Mouse (Mus musculus) hindbrain, embryonic 11.5 days (tissue): Measurements from ENCODE around the gene Hspe1. TPM values are rescaled to one million over a fixed set of nuclear protein-coding genes. Genes with fewer than 3 reads are reported as not detected.
"Not testable (repeated sequence)": the region's sequence is repeated elsewhere in the genome, so short reads cannot be mapped to it uniquely, and the experiment has no call there.

Experiments
- ATAC-seq: fragments of 200-750 bp; cut with Nextera tagmentation; 2 replicates; pipeline ENCODE4 v1.8.0; 2017; ENCODE audit warnings: mild to moderate bottlenecking, moderate TSS enrichment, moderate library complexity; ENCODE audit not compliant: low FRiP score
- DNase-seq: peaks from one replicate; pipeline ENCODE4 v3.0.0-alpha.2; 2015; ENCODE audit warnings: low spot score
- H3K27ac ChIP-seq: fragments of 300-500 bp; sonication (generic); 2 replicates; pipeline ENCODE4 v1.5.1; 2014; ENCODE audit warnings: mild to moderate bottlenecking, low read depth, low read length
- H3K27me3 ChIP-seq: fragments of 300-500 bp; sonication (generic); 2 replicates; pipeline ENCODE4 v1.6.1; 2014; ENCODE audit warnings: mild to moderate bottlenecking, low read length, moderate library complexity, mixed read lengths; ENCODE audit not compliant: control insufficient read depth, insufficient read depth
- H3K36me3 ChIP-seq: fragments of 300-500 bp; sonication (generic); 2 replicates; pipeline ENCODE4 v1.6.1; 2014; ENCODE audit warnings: mild to moderate bottlenecking, low read length, moderate library complexity, mixed read lengths; ENCODE audit not compliant: control insufficient read depth, insufficient read depth
- H3K4me1 ChIP-seq: fragments of 300-500 bp; sonication (generic); replicated peaks from 2 replicates; pipeline ENCODE4 v1.6.1; 2014; ENCODE audit warnings: low read length, mixed read lengths; ENCODE audit not compliant: control insufficient read depth, insufficient read depth
- H3K4me2 ChIP-seq: fragments of 300-500 bp; sonication (generic); replicated peaks from 2 replicates; pipeline ENCODE4 v1.6.1; 2014; ENCODE audit warnings: mild to moderate bottlenecking, low read depth, low read length
- H3K4me3 ChIP-seq: fragments of 300-500 bp; sonication (generic); 2 replicates; pipeline ENCODE4 v1.5.1; 2014; ENCODE audit warnings: low read depth, low read length
- H3K9ac ChIP-seq: fragments of 300-500 bp; sonication (generic); 2 replicates; pipeline ENCODE4 v1.6.1; 2014; ENCODE audit warnings: low read depth, low read length
- H3K9me3 ChIP-seq: fragments of 300-500 bp; sonication (generic); 2 replicates; pipeline ENCODE4 v1.6.1; 2016; ENCODE audit warnings: low read length; ENCODE audit not compliant: control insufficient read depth
- WGBS: fragments of 180-500 bp; shearing (Covaris S2); extraction: QIAGEN DNeasy Blood & Tissue Kit; methylation state at CpG from one replicate; pipeline ENCODE4 v1.1.7; 2014; 5-methylcytosine and 5-hydroxymethylcytosine counted together
- polyA plus RNA-seq: library from polyadenylated mRNA; unstranded; fragments of >200 nt; fragmentation: Nextera tagmentation; extraction: Ambion mirVana; gene quantifications from 2 replicates; pipeline ENCODE4 v1.2.1, GENCODE M21; 2014

The Hspe1 gene
- polyA plus RNA-seq, 1 experiment from 2014 or later, result 434 TPM

- H3K4me3 ChIP-seq, result peak overlapping the region; percentile 92
- H3K9ac ChIP-seq, result peak overlapping the region; percentile 77
- peak overlapping the region; percentile 76 for H3K4me2 ChIP-seq
- peak; percentile 76 for ATAC-seq
- DNase-seq, result no peak
- WGBS, result under 1% methylated on average over 41 of the region's 42 CpGs
- peak overlapping the region; percentile 65; the same call in 1 of the 2 replicates for H3K27ac ChIP-seq
- no peaks in the 10 kb centered on the region for H3K36me3 ChIP-seq
- no peaks in the 10 kb centered on the region for H3K27me3 ChIP-seq
- H3K4me1 ChIP-seq, result no peaks in the 10 kb centered on the region
- H3K9me3 ChIP-seq, result no peaks in the 10 kb centered on the region
Observed at GRCm38 (mm10) chr1:55053005-55053404, 34.9 kb upstream of the Hspe1 start.

GRCm38 (mm10) chr1:55053596-55053995 lies 34.3 kb upstream of the Hspe1 start:
- WGBS, result 79% methylated on average over 4 of the region's 4 CpGs
- Histone ChIP-seq H3K36me3 (no peaks in the 10 kb centered on the region), H3K27ac (no peak overlapping the region), H3K9me3 (no peaks in the 10 kb centered on the region), H3K9ac (no peak overlapping the region; the same call in 1 of the 2 replicates), H3K4me2 (peak overlapping the region; percentile 76), H3K4me3 (peak overlapping the region; percentile 92), H3K27me3 (no peaks in the 10 kb centered on the region), H3K4me1 (no peaks in the 10 kb centered on the region)
- ATAC-seq (no peak), DNase-seq (no peak)

- H3K36me3 ChIP-seq, result no peaks in the 10 kb centered on the region
- no peaks in the 10 kb centered on the region for H3K27me3 ChIP-seq
- no peak overlapping the region for H3K9ac ChIP-seq
- DNase-seq (no peak), ATAC-seq (no peak)
- H3K4me3 ChIP-seq, result no peak overlapping the region
- no peak overlapping the region for H3K27ac ChIP-seq
- no peak overlapping the region for H3K4me2 ChIP-seq
- 87% methylated on average over 5 of the region's 5 CpGs for WGBS
- H3K9me3 ChIP-seq, result no peaks in the 10 kb centered on the region
- no peaks in the 10 kb centered on the region for H3K4me1 ChIP-seq
Observed at GRCm38 (mm10) chr1:55055322-55056115, 32.4 kb upstream of the Hspe1 start.

- not testable (repeated sequence) for H3K36me3 ChIP-seq, DNase-seq, H3K27me3 ChIP-seq, ATAC-seq, H3K4me2 ChIP-seq, H3K9ac ChIP-seq, H3K4me1 ChIP-seq, H3K9me3 ChIP-seq, H3K4me3 ChIP-seq, H3K27ac ChIP-seq
- WGBS, result 75% methylated on average over 2 of the region's 3 CpGs
Observed at GRCm38 (mm10) chr1:55058383-55058782, 29.5 kb upstream of the Hspe1 start.

GRCm38 (mm10) chr1:55061099-55061498 lies 26.8 kb upstream of the Hspe1 start:
- ATAC-seq (no peak), DNase-seq (no peak)
- no peak overlapping the region for H3K4me2 ChIP-seq
- H3K9me3 ChIP-seq, result no peaks in the 10 kb centered on the region
- WGBS, result 95% methylated on average over 5 of the region's 5 CpGs
- no peak overlapping the region for H3K9ac ChIP-seq
- H3K36me3 ChIP-seq, result no peaks in the 10 kb centered on the region
- H3K4me3 ChIP-seq, result no peak overlapping the region
- H3K4me1 ChIP-seq, result no peaks in the 10 kb centered on the region
- no peaks in the 10 kb centered on the region for H3K27me3 ChIP-seq
- H3K27ac ChIP-seq, result no peak overlapping the region

GRCm38 (mm10) chr1:55061772-55062171 lies 26.2 kb upstream of the Hspe1 start:
- DNase-seq, result no peak
- H3K27ac ChIP-seq, result no peak overlapping the region
- H3K9me3 ChIP-seq, result no peaks in the 10 kb centered on the region
- ATAC-seq, result no peak
- H3K4me2 ChIP-seq, result no peak overlapping the region
- H3K4me1 ChIP-seq, result no peaks in the 10 kb centered on the region
- no peak overlapping the region for H3K9ac ChIP-seq
- no peaks in the 10 kb centered on the region for H3K36me3 ChIP-seq
- H3K27me3 ChIP-seq, result no peaks in the 10 kb centered on the region
- WGBS, result 83% methylated on average over 4 of the region's 4 CpGs
- no peak overlapping the region for H3K4me3 ChIP-seq

- not testable (repeated sequence) for DNase-seq, ATAC-seq, H3K4me2 ChIP-seq, H3K27me3 ChIP-seq, H3K4me1 ChIP-seq, H3K36me3 ChIP-seq, H3K9me3 ChIP-seq, H3K9ac ChIP-seq, H3K27ac ChIP-seq, H3K4me3 ChIP-seq
Observed at GRCm38 (mm10) chr1:55072328-55072727, 15.6 kb upstream of the Hspe1 start.

- no peaks in the 10 kb centered on the region for H3K9me3 ChIP-seq
- DNase-seq (no peak), ATAC-seq (no peak)
- H3K27me3 ChIP-seq, result no peaks in the 10 kb centered on the region
- 70% methylated on average over 2 of the region's 2 CpGs for WGBS
- H3K9ac ChIP-seq, result no peak overlapping the region
- no peak overlapping the region for H3K4me3 ChIP-seq
- H3K36me3 ChIP-seq, result peaks cover 6% of the 10 kb centered on the region; the same call in 1 of the 2 replicates
- no peak overlapping the region for H3K27ac ChIP-seq
- H3K4me1 ChIP-seq, result no peaks in the 10 kb centered on the region
- H3K4me2 ChIP-seq, result no peak overlapping the region
Observed at GRCm38 (mm10) chr1:55074757-55075156, 13.2 kb upstream of the Hspe1 start.
